Mouse (Mus musculus) heart, embryonic 11.5 days (tissue): ENCODE results near the gene Zdhhc23. TPM values are rescaled to one million over a fixed set of nuclear protein-coding genes. Genes with fewer than 3 reads are reported as not detected.

Experiments used
- ATAC-seq: fragments of 200-750 bp; cut with Nextera tagmentation; replicated peaks from 2 replicates; pipeline ENCODE4 v1.8.0; 2017; ENCODE audit warnings: moderate library complexity; ENCODE audit not compliant: insufficient number of reproducible peaks, low FRiP score, low TSS enrichment
- H3K27ac ChIP-seq: fragments of 300-500 bp; sonication (generic); 2 replicates; pipeline ENCODE4 v1.5.1; 2014; ENCODE audit warnings: mild to moderate bottlenecking, low read depth, low read length
- H3K27me3 ChIP-seq: fragments of 300-500 bp; sonication (generic); 2 replicates; pipeline ENCODE4 v1.6.1; 2014; ENCODE audit warnings: mild to moderate bottlenecking, low read length, mixed read lengths; ENCODE audit not compliant: control insufficient read depth, insufficient read depth
- H3K36me3 ChIP-seq: fragments of 300-500 bp; sonication (generic); 2 replicates; pipeline ENCODE4 v1.6.1; 2014; ENCODE audit warnings: mild to moderate bottlenecking, low read length, moderate library complexity, mixed read lengths; ENCODE audit not compliant: control insufficient read depth, insufficient read depth
- H3K4me1 ChIP-seq: fragments of 300-500 bp; sonication (generic); 2 replicates; pipeline ENCODE4 v1.6.1; 2014; ENCODE audit warnings: low read length; ENCODE audit not compliant: control insufficient read depth, insufficient read depth
- H3K4me2 ChIP-seq: fragments of 300-500 bp; sonication (generic); 2 replicates; pipeline ENCODE4 v1.6.1; 2014; ENCODE audit warnings: mild to moderate bottlenecking, moderate library complexity
- H3K4me3 ChIP-seq: fragments of 300-500 bp; sonication (generic); 2 replicates; pipeline ENCODE4 v1.5.1; 2014; ENCODE audit warnings: low read depth, low read length
- H3K9ac ChIP-seq: fragments of 300-500 bp; sonication (generic); 2 replicates; pipeline ENCODE4 v1.6.1; 2014; ENCODE audit warnings: mild to moderate bottlenecking, low read depth, low read length, moderate library complexity
- H3K9me3 ChIP-seq: fragments of 300-500 bp; sonication (generic); replicated peaks from 2 replicates; pipeline ENCODE4 v1.6.1; 2016; ENCODE audit warnings: low read length; ENCODE audit not compliant: control insufficient read depth
- WGBS: fragments of 180-500 bp; shearing (Covaris S2); extraction: QIAGEN DNeasy Blood & Tissue Kit; methylation state at CpG from one replicate; pipeline ENCODE4 v1.1.7; 2014; ENCODE audit not compliant: insufficient replicate concordance; 5-methylcytosine and 5-hydroxymethylcytosine counted together
- polyA plus RNA-seq: library from polyadenylated mRNA; unstranded; fragments of >200 nt; fragmentation: Nextera tagmentation; extraction: Ambion mirVana; gene quantifications from 2 replicates; pipeline ENCODE4 v1.2.1, GENCODE M21; 2014

The Zdhhc23 gene
- polyA plus RNA-seq, 1 experiment from 2014 or later, result 1.0 TPM

- no peaks in the 10 kb centered on the region for H3K9me3 ChIP-seq
- WGBS, result 78% methylated on average over 22 of the region's 22 CpGs
- H3K4me1 ChIP-seq, result no peaks in the 10 kb centered on the region
- no peak overlapping the region for H3K4me3 ChIP-seq
- no peak for ATAC-seq
- H3K4me2 ChIP-seq, result no peak overlapping the region
- no peak overlapping the region for H3K9ac ChIP-seq
- no peaks in the 10 kb centered on the region for H3K36me3 ChIP-seq
- no peak overlapping the region for H3K27ac ChIP-seq
- peaks cover 4% of the 10 kb centered on the region for H3K27me3 ChIP-seq
Observed at GRCm38 (mm10) chr16:43973606-43974220, 5.9 kb downstream of the Zdhhc23 start.

GRCm38 (mm10) chr16:43973147-43973546, 6.4 kb downstream of the Zdhhc23 start:
- no peak for ATAC-seq
- no peaks in the 10 kb centered on the region for H3K9me3 ChIP-seq
- 87% methylated on average over 11 of the region's 11 CpGs for WGBS

GRCm38 (mm10) chr16:43972391-43972790, 7.2 kb downstream of the Zdhhc23 start:
- Histone ChIP-seq H3K4me3 (no peak overlapping the region), H3K9me3 (no peaks in the 10 kb centered on the region), H3K4me2 (no peak overlapping the region), H3K27ac (no peak overlapping the region), H3K27me3 (no peaks in the 10 kb centered on the region), H3K4me1 (no peaks in the 10 kb centered on the region), H3K36me3 (no peaks in the 10 kb centered on the region), H3K9ac (no peak overlapping the region)
- WGBS, result 87% methylated on average over 2 of the region's 2 CpGs
- no peak for ATAC-seq

More at GRCm38 (mm10) chr16:43973147-43973546, 6.4 kb downstream of the Zdhhc23 start:
- Histone ChIP-seq H3K27ac (no peak overlapping the region), H3K4me3 (no peak overlapping the region), H3K36me3 (no peaks in the 10 kb centered on the region), H3K9ac (no peak overlapping the region), H3K27me3 (no peaks in the 10 kb centered on the region), H3K4me2 (no peak overlapping the region), H3K4me1 (no peaks in the 10 kb centered on the region)

- no peak overlapping the region for H3K4me2 ChIP-seq
- H3K4me3 ChIP-seq, result no peak overlapping the region
- ATAC-seq, result no peak
- H3K27me3 ChIP-seq, result no peaks in the 10 kb centered on the region
- H3K4me1 ChIP-seq, result no peaks in the 10 kb centered on the region
- no peak overlapping the region for H3K9ac ChIP-seq
- no peaks in the 10 kb centered on the region for H3K36me3 ChIP-seq
- H3K27ac ChIP-seq, result no peak overlapping the region
- WGBS, result 81% methylated on average over 9 of the region's 9 CpGs
- H3K9me3 ChIP-seq, result no peaks in the 10 kb centered on the region
Observed at GRCm38 (mm10) chr16:43971741-43972140, 7.8 kb downstream of the Zdhhc23 start.

GRCm38 (mm10) chr16:43971189-43971588, 8.4 kb downstream of the Zdhhc23 start:
- H3K9ac ChIP-seq, result no peak overlapping the region
- no peaks in the 10 kb centered on the region for H3K9me3 ChIP-seq
- no peaks in the 10 kb centered on the region for H3K27me3 ChIP-seq
- no peak for ATAC-seq
- WGBS, result 91% methylated on average over 11 of the region's 11 CpGs
- no peaks in the 10 kb centered on the region for H3K4me1 ChIP-seq
- H3K36me3 ChIP-seq, result no peaks in the 10 kb centered on the region
- no peak overlapping the region for H3K4me3 ChIP-seq
- H3K27ac ChIP-seq, result no peak overlapping the region
- no peak overlapping the region for H3K4me2 ChIP-seq

GRCm38 (mm10) chr16:43970426-43970825, 9.2 kb downstream of the Zdhhc23 start:
- ATAC-seq, result no peak
- no peak overlapping the region for H3K4me3 ChIP-seq
- H3K4me2 ChIP-seq, result no peak overlapping the region
- H3K9ac ChIP-seq, result no peak overlapping the region
- H3K4me1 ChIP-seq, result no peaks in the 10 kb centered on the region
- H3K27ac ChIP-seq, result no peak overlapping the region
- H3K27me3 ChIP-seq, result no peaks in the 10 kb centered on the region
- 78% methylated on average over 3 of the region's 3 CpGs for WGBS
- no peaks in the 10 kb centered on the region for H3K36me3 ChIP-seq
- no peaks in the 10 kb centered on the region for H3K9me3 ChIP-seq

- Histone ChIP-seq H3K9ac (no peak overlapping the region), H3K27ac (no peak overlapping the region), H3K4me1 (no peaks in the 10 kb centered on the region), H3K4me3 (no peak overlapping the region), H3K9me3 (no peaks in the 10 kb centered on the region), H3K4me2 (no peak overlapping the region), H3K36me3 (no peaks in the 10 kb centered on the region), H3K27me3 (no peaks in the 10 kb centered on the region)
- 88% methylated on average over 13 of the region's 13 CpGs for WGBS
- no peak for ATAC-seq
Observed at GRCm38 (mm10) chr16:43965781-43966389, 13.7 kb downstream of the Zdhhc23 start.

- 79% methylated on average over 3 of the region's 3 CpGs for WGBS
- H3K9ac ChIP-seq, result no peak overlapping the region
- no peak overlapping the region for H3K4me2 ChIP-seq
- no peaks in the 10 kb centered on the region for H3K27me3 ChIP-seq
- H3K4me3 ChIP-seq, result no peak overlapping the region
- no peaks in the 10 kb centered on the region for H3K9me3 ChIP-seq
- no peaks in the 10 kb centered on the region for H3K36me3 ChIP-seq
- H3K27ac ChIP-seq, result no peak overlapping the region
- ATAC-seq, result no peak
- no peaks in the 10 kb centered on the region for H3K4me1 ChIP-seq
Observed at GRCm38 (mm10) chr16:43963780-43964179, 15.8 kb downstream of the Zdhhc23 start.

GRCm38 (mm10) chr16:43963291-43963690, 16.3 kb downstream of the Zdhhc23 start:
- Histone ChIP-seq H3K27ac (no peak overlapping the region), H3K4me3 (no peak overlapping the region), H3K9me3 (no peaks in the 10 kb centered on the region), H3K36me3 (no peaks in the 10 kb centered on the region), H3K9ac (no peak overlapping the region), H3K27me3 (no peaks in the 10 kb centered on the region), H3K4me1 (no peaks in the 10 kb centered on the region), H3K4me2 (no peak overlapping the region)
- ATAC-seq, result no peak
- WGBS, result 82% methylated on average over 9 of the region's 9 CpGs
